Mouse (Mus musculus): Measurements from ENCODE around the gene Rbpjl.

DNA sequence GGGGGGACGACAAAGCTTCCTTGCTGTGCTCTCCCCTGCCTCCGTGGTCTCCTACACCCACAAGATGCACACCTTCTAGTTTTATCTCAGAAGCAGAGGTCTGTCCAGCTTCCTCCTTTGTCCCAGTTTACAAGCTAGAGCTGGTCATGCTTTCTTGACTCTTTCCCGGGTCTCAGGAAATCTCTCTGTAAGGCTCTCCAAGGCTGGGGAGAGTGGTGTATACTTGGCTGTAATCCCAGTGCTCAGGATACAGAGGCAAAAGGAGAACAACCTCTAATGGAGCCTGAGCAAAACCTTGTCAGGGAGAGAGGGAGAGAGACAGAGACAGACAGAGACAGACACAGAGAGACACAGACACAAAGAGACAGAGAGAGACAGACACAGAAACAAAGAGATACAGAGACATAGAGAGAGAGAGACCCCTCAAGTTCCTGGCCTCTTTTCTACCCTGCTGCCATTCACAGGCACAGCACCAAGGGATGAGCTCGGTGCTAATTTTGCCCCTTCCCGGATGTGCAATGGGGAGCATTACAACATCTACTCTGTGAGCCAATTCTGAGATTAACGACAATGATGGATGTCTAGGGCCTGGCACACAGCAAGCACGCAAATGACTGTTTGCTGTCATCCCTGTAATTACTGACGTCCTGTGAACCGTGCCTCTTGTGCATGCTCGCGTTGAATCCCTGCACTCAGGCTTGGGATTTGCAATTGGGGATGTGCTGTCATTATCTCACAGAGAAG is 19.1 kb upstream of the Rbpjl start:
- no peak for TF ChIP-seq POLR2A (IDR thresholded peaks at IDR 0.05; ENCODE audit: extremely low read depth, insufficient read depth, low read length)
- TF ChIP-seq CTCF (IDR thresholded peaks at IDR 0.05; ENCODE audit: extremely low read depth, insufficient read depth, low read length): no peak
